Mouse (Mus musculus): ENCODE data around the gene Cd4. TPM values are rescaled to one million over a fixed set of nuclear protein-coding genes. Genes with fewer than 3 reads are reported as not detected.

Cd4 gene
- polyA plus RNA-seq, 1 experiment from 2014 or later, result 0.21 TPM

DNA sequence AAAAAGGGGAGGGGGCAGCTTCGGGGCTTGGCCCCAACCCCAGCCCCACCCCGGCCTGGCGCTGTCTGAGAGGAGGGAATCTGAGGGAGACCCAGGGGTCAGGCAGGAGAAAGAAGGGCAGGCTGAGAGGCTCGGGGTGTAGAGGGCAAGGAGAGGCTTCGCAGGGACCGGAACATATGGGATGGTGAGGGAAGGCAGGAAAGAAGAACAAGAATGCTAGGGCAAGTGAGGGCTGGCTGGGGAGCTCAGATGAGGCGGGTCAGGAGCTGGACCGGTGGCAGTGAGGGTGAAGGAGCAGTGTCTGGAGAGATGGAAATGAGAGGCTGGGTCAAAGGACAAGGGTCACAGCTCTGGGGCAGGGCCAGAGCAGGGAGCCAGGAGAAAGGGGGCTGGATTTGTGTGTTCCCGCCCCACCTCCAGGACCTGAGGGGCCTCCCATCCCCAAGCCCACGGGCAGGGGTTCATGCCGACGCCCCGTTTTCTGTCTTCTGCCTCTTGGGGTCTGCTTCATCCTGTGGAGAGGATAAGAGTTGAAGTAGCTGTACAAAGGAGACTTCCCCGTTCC, 25.8 kb upstream of the Cd4 start:
- H3K9ac ChIP-seq, result peak overlapping the region; percentile 3; the same call in 1 of the 2 replicates
- H3K27ac ChIP-seq, result peak overlapping the region; percentile 100
- ATAC-seq (replicated peaks), result no peak
- H3K36me3 ChIP-seq (replicated peaks), result peaks cover 20% of the 10 kb centered on the region; the same call in 1 of the 2 replicates
- H3K4me1 ChIP-seq, result peaks cover 49% of the 10 kb centered on the region
- no peaks in the 10 kb centered on the region for H3K27me3 ChIP-seq (replicated peaks)
- 0 out of 2 replicates have a peak overlapping the region, but pooled peaks have one; percentile 86 for H3K4me3 ChIP-seq
- peak overlapping the region; percentile 95 for H3K4me2 ChIP-seq
- WGBS, result 54% methylated on average over 13 of the region's 14 CpGs
- H3K9me3 ChIP-seq, result no peaks in the 10 kb centered on the region

DNA sequence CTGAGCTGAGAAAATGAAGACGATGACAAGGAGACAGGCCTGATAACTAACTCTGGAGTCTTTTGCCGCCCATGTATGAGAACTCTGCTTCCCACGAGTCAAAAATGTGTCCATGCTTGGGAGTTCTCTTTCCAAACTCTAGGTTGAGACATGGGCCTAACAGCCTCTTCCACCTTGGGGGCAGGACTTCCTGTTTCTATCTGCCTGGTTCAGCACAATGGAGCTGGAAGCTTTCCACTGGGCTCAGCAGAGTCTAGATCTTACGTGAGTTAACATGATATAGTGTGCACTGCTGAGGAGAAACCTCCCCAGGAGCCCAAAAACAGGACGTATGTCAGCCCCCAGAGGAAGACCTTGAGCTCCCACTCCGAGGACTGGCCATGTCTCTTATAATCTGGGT, 25.2 kb upstream of the Cd4 start:
- no peaks in the 10 kb centered on the region for H3K9me3 ChIP-seq
- no peak overlapping the region for H3K4me3 ChIP-seq
- no peak for ATAC-seq (replicated peaks)
- 0 out of 2 replicates have a peak, but pooled peaks cover 2% of the 10 kb centered on the region for H3K27me3 ChIP-seq (replicated peaks)
- no peak overlapping the region for H3K9ac ChIP-seq
- H3K36me3 ChIP-seq (replicated peaks), result peaks cover 20% of the 10 kb centered on the region; the same call in 1 of the 2 replicates
- 0 out of 2 replicates have a peak overlapping the region, but pooled peaks have one; percentile 100 for H3K27ac ChIP-seq
- WGBS, result 64% methylated on average over 6 of the region's 6 CpGs
- H3K4me1 ChIP-seq, result peaks cover 44% of the 10 kb centered on the region
- no peak overlapping the region for H3K4me2 ChIP-seq

DNA sequence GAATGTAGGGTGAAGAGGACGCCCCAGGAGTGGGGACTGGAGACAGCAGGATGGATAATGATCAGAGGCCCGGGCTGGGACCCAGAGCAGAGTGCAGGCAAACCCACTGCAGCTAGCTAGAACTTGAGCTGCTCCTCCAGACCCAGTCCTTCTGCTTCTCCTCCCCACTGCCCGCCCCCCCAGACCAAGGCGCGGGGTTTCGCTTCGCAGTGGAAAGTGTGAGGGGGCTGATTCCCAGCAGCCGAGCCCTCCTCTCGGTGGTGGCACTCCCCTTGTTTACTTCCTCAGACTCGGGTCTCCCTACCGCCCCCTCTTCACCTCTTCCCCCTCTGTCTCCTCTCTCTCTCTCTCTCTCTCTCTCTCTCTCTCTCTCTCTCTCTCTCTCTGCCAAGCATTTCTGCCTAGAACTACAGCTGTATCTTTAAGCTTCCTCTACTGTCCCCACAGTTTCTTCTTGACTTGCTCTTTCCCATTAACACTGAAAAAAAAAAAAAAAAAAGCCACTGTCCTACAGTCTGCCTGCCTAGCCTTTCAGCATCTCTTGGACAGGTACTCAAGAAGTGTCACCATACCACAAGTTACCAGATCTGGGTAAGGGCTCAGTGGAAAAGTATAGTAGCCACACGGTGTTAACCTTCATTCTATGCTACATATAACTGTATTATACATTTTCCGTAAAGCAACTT, 23.7 kb upstream of the Cd4 start, which contains the start of gene Lag3:
TSS of gene Lag3 (minus strand) at position 173 of the 686 bp plus-strand sequence.
- H3K27ac ChIP-seq, result no peak within 1 kb of the TSS
- peaks cover 20% of the 10 kb centered on the region; the same call in 1 of the 2 replicates for H3K36me3 ChIP-seq (replicated peaks)
- H3K9me3 ChIP-seq, result no peaks in the 10 kb centered on the region
- H3K4me2 ChIP-seq, result peak within 1 kb of the TSS; percentile 17; the same call in 1 of the 2 replicates
- 0 out of 2 replicates have a peak, but pooled peaks cover 2% of the 10 kb centered on the region for H3K27me3 ChIP-seq (replicated peaks)
- H3K4me3 ChIP-seq, result no peak within 1 kb of the TSS
- no peak within 1 kb of the TSS for H3K9ac ChIP-seq
- 19% methylated on average over 13 of the region's 13 CpGs for WGBS
- peaks cover 41% of the 10 kb centered on the region for H3K4me1 ChIP-seq
- no peak for ATAC-seq (replicated peaks)

DNA sequence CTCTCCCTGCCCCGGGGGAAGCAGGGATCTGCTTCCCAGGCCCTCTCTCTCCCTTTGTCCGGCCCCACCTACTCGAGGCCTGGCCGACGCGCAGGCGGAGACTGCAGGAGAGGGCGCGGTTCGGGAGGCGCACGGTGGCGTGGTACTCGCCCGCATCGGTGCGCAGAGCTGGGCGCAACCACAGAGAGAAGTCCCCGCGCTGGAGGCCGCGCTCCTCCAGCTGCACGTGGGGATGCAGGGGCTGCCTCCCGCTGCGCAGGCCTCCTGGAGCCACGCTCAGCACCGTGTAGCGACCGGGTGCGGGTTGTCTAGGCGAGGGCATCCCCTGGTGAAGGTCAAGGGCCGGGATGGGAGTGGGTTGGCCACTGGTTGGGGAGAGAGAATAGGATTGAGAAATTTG, 22.0 kb upstream of the Cd4 start:
- no peak for ATAC-seq (replicated peaks)
- Histone ChIP-seq H3K9me3 (no peaks in the 10 kb centered on the region), H3K27me3 (replicated peaks) (0 out of 2 replicates have a peak, but pooled peaks cover 2% of the 10 kb centered on the region), H3K9ac (peak overlapping the region; percentile 24; the same call in 1 of the 2 replicates), H3K4me1 (peaks cover 42% of the 10 kb centered on the region), H3K27ac (peak overlapping the region; percentile 23; the same call in 1 of the 2 replicates), H3K36me3 (replicated peaks) (peaks cover 20% of the 10 kb centered on the region; the same call in 1 of the 2 replicates), H3K4me2 (peak overlapping the region; percentile 29), H3K4me3 (no peak overlapping the region; the same call in 1 of the 2 replicates)
- 4% methylated on average over 32 of the region's 32 CpGs for WGBS

DNA sequence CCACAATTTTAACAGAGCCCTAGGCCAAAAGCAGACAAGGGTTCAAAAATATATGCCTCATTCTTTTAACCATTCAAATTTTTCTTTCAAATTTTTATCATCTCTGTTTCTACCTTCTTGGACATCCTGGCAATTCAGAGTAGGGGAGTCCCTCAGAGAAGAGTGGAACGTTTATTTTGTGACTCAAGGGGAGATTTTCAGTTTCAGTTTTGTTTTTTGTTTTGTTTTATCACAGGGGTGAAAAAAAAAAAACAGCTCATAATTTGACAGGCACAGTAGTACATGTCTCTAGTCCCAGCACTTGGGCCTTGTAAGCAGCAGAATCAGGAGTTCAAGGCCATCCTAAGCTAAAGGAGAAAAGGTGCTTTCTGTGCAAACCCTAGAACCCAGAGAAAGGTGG, 19.7 kb upstream of the Cd4 start:
- WGBS, result 85% methylated on average over 1 of the region's 1 CpGs
- no peak for ATAC-seq (replicated peaks)

DNA sequence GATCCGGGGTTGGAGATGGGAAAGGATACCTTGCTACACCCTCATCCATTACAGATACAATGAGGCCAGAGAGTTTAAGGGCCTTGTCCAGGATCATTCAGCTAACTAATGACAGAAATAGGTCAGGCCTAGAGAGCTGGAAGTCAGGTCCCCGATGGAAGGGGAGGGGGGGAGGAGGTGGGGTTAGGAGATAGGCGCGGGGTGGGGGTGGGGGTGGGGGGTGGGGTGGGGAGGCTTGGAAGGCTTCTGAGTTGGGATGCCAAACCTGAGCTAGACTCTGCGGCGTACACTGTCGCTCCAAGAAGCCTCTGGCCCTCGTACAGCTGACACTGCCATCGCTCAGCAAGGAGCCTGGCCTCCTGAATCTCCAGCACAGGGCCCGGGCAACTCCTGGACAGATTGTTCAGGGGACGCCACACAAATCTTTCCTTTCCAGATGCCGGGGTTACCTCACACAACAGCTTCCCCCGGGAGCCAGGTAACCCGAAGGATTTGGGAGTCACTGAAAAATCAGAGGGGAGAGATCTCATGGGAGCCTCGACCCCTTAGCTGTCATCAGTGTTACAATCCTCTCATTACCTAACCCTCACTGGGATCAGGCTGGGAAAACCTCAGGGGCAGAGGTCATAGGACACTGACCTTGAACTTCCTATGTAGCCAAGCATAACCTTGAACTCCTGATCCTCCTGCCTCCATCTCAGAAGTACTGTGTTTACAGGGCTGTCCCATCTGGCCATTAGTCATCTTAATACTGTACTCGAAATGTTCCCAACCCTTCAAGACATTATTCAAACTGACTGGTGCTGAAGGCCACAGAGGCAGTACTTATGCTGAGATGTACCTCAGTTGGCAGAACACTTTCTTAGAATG, 17.2 kb upstream of the Cd4 start:
- peak overlapping the region; percentile 35 for H3K4me3 ChIP-seq
- peak overlapping the region; percentile 58 for H3K9ac ChIP-seq
- peak overlapping the region; percentile 98 for H3K27ac ChIP-seq
- peaks cover 34% of the 10 kb centered on the region for H3K4me1 ChIP-seq
- WGBS, result 23% methylated on average over 16 of the region's 16 CpGs
- H3K4me2 ChIP-seq, result peak overlapping the region; percentile 64
- H3K9me3 ChIP-seq, result no peaks in the 10 kb centered on the region
- H3K36me3 ChIP-seq (replicated peaks), result no peaks in the 10 kb centered on the region
- no peak for ATAC-seq (replicated peaks)
- H3K27me3 ChIP-seq (replicated peaks), result 0 out of 2 replicates have a peak, but pooled peaks cover 2% of the 10 kb centered on the region

More for the DNA sequence above, 19.7 kb upstream of the Cd4 start:
- 0 out of 2 replicates have a peak, but pooled peaks cover 1% of the 10 kb centered on the region for H3K36me3 ChIP-seq (replicated peaks)
- no peaks in the 10 kb centered on the region for H3K9me3 ChIP-seq
- 0 out of 2 replicates have a peak, but pooled peaks cover 2% of the 10 kb centered on the region for H3K27me3 ChIP-seq (replicated peaks)
- H3K4me1 ChIP-seq, result peaks cover 42% of the 10 kb centered on the region
- no peak overlapping the region for H3K9ac ChIP-seq
- H3K4me2 ChIP-seq, result no peak overlapping the region
- no peak overlapping the region for H3K4me3 ChIP-seq
- no peak overlapping the region for H3K27ac ChIP-seq

DNA sequence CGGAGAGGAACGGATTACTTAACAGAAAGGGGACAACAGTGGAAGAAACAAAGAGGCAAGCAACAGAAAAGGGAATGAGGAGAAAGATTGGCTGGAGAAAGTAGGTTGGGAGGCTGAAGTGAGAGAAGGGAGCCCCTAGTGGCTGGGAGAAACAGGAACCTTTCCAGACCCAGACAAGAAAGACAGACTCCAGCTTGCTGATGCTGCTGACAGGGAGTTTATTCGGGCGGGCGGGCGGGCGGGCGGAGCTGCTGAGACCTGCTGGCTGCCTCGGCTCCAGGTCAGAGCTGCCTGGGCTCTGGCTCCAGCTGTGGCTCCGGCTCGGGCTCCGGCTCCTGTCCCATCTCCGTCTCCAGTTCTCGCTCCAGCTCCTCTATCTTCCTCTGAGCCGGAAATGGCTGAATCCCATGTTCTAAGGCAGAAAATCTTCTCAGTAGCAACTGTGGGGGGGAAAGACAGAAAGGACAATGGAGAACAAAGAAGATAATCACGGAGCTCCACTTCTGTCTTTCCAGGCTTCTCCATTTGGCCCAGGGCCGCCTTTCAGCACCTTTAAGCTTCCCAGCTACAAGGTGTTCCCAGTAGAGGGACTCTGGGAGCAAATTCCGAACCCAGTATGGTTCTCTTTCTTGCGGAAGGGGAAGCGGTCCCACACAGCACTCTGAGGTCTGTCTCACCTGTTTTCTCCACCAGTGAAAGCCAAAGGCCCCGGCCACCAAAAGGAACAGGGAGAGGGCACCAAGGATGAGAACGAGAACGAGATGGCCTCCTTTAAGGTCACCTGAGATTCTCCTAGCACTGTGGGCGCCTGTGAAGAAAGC, 16.4 kb upstream of the Cd4 start:
- Histone ChIP-seq H3K9me3 (no peaks in the 10 kb centered on the region), H3K4me1 (peaks cover 27% of the 10 kb centered on the region), H3K27ac (peak overlapping the region; percentile 98), H3K27me3 (replicated peaks) (0 out of 2 replicates have a peak, but pooled peaks cover 2% of the 10 kb centered on the region), H3K36me3 (replicated peaks) (no peaks in the 10 kb centered on the region), H3K4me3 (peak overlapping the region; percentile 35), H3K4me2 (peak overlapping the region; percentile 64), H3K9ac (peak overlapping the region; percentile 58)
- WGBS, result 5% methylated on average over 24 of the region's 24 CpGs
- peak; percentile 82 for ATAC-seq (replicated peaks)

DNA sequence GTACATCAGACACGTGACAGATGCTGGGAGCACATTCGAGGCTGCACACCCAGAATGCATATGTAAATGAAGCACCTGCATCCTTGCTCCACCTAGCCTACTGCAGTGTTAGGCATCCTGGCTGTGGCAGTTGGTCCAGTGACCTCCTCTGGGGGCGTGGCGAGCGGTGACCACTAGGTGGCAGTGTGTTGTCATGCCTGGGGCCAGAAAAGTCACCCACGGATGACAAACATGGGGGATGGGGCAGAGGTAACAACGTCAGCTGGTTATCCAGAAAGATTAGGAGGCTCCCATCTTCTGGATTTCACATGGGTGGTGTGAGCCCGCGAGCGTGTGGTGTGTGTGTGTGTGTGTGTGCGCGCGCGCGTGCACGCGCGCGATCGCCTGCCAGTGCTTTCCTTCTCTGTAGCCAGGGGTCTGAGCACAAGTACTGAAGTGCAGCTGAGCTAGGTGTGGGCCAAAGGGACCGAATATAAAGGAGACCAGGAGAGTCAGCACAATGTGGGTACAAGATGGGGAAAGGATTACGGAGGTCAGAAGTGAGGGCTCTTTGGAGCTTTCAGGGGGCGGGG, 15.6 kb upstream of the Cd4 start:
- peak overlapping the region; percentile 58 for H3K9ac ChIP-seq
- H3K9me3 ChIP-seq, result no peaks in the 10 kb centered on the region
- H3K27ac ChIP-seq, result peak overlapping the region; percentile 98
- peaks cover 27% of the 10 kb centered on the region for H3K4me1 ChIP-seq
- no peaks in the 10 kb centered on the region for H3K36me3 ChIP-seq (replicated peaks)
- H3K4me2 ChIP-seq, result peak overlapping the region; percentile 64
- H3K27me3 ChIP-seq (replicated peaks), result 0 out of 2 replicates have a peak, but pooled peaks cover 2% of the 10 kb centered on the region
- peak; percentile 87 for ATAC-seq (replicated peaks)
- peak overlapping the region; percentile 35 for H3K4me3 ChIP-seq
- WGBS, result under 1% methylated on average over 23 of the region's 23 CpGs

DNA sequence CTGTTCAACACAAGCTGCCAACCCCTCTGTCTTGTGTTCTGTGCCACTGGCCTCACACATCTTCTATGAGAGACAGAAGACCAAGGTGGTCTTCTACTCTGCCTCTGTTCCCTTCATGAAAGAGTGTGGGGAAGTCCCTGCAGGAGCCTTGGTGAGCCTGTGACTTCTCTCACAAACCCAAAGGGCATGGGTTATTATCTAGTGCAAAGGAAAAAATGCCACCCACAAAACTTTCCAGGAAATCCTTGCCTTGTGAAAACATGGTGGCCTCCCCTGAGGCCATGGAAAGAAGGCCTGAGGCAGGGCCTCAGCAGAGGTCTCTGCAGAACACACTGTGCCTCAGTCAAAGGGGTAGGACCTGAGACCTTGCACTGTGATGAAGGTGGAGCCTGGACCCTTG, 13.8 kb upstream of the Cd4 start:
- Histone ChIP-seq H3K9ac (no peak overlapping the region), H3K4me1 (peaks cover 27% of the 10 kb centered on the region), H3K27me3 (replicated peaks) (no peaks in the 10 kb centered on the region), H3K4me2 (no peak overlapping the region), H3K9me3 (no peaks in the 10 kb centered on the region), H3K27ac (no peak overlapping the region), H3K4me3 (no peak overlapping the region), H3K36me3 (replicated peaks) (no peaks in the 10 kb centered on the region)
- ATAC-seq (replicated peaks), result no peak

DNA sequence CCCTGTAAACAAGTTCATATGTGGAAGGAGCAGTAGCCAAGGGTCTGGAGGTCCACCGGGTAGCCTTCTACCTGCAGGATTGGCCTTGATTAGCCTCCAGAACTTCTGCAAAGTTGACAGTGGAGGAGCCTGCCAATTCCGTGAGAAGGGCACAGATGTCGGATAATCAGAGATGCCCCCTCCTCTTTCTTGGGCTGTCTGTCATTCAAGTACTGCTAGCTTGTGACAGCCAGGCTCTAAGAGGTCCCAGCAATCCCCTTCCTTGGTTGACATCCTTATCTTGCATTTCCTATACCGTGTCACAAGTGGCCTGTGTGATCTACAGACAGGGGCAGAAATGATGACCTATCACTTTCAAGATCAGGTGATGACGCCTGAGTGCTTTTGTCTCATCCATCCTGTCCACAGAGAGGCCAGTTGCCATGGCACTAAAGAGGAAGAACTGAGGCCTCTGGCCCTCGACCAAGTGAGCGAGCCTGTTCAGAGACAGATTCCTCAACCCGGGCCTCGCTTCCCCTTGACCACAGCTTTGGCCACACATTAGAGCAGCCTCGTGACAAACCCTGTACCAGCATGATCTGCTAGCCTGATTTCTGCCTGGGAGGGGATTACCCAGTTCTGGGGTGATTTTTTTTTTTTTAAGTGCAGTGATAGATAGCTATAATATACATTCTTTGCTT, 12.9 kb upstream of the Cd4 start:
- no peak overlapping the region for H3K4me3 ChIP-seq
- H3K9ac ChIP-seq, result no peak overlapping the region
- H3K9me3 ChIP-seq, result no peaks in the 10 kb centered on the region
- ATAC-seq (replicated peaks), result no peak
- H3K27ac ChIP-seq, result no peak overlapping the region
- peaks cover 27% of the 10 kb centered on the region for H3K4me1 ChIP-seq
- H3K4me2 ChIP-seq, result no peak overlapping the region
- H3K36me3 ChIP-seq (replicated peaks), result no peaks in the 10 kb centered on the region
- 40% methylated on average over 10 of the region's 10 CpGs for WGBS
- no peaks in the 10 kb centered on the region for H3K27me3 ChIP-seq (replicated peaks)

Data from midbrain, embryonic 15.5 days (tissue).